Mouse (Mus musculus) liver, embryonic 16.5 days (tissue): Measurements from ENCODE around the gene Fgfbp1. TPM values are rescaled to one million over a fixed set of nuclear protein-coding genes. Genes with fewer than 3 reads are reported as not detected.

Experiments
- ATAC-seq: fragments of 200-750 bp; cut with Nextera tagmentation; 2 replicates; pipeline ENCODE4 v1.8.0; 2017; ENCODE audit warnings: low read depth, mild to moderate bottlenecking, moderate number of reproducible peaks, moderate library complexity
- H3K27ac ChIP-seq: fragments of 300-500 bp; sonication (generic); 2 replicates; pipeline ENCODE4 v1.5.1; 2014; ENCODE audit warnings: mild to moderate bottlenecking, low read length
- H3K27me3 ChIP-seq: fragments of 300-500 bp; sonication (generic); 2 replicates; pipeline ENCODE4 v1.6.1; 2014; ENCODE audit warnings: low read depth, low read length, mixed read lengths; ENCODE audit not compliant: control insufficient read depth, insufficient read depth
- H3K36me3 ChIP-seq: fragments of 300-500 bp; sonication (generic); 2 replicates; pipeline ENCODE4 v1.6.1; 2014; ENCODE audit warnings: mild to moderate bottlenecking; ENCODE audit not compliant: control insufficient read depth, insufficient read depth
- H3K4me1 ChIP-seq: fragments of 300-500 bp; sonication (generic); 2 replicates; pipeline ENCODE4 v1.6.1; 2014; ENCODE audit warnings: low read depth, low read length, mixed read lengths; ENCODE audit not compliant: control insufficient read depth
- H3K4me2 ChIP-seq: fragments of 300-500 bp; sonication (generic); 2 replicates; pipeline ENCODE4 v1.6.1; 2014; ENCODE audit warnings: low read depth, low read length, mixed read lengths
- H3K4me3 ChIP-seq: fragments of 300-500 bp; sonication (generic); 2 replicates; pipeline ENCODE4 v1.5.1; 2014; ENCODE audit warnings: low read depth, mild to moderate bottlenecking, low read length
- H3K9ac ChIP-seq: fragments of 300-500 bp; sonication (generic); 2 replicates; pipeline ENCODE4 v1.6.1; 2014; ENCODE audit warnings: low read depth, low read length
- H3K9me3 ChIP-seq: fragments of 300-500 bp; sonication (generic); replicated peaks from 2 replicates; pipeline ENCODE4 v1.6.1; 2016; ENCODE audit warnings: low read length; ENCODE audit not compliant: control insufficient read depth
- WGBS: fragments of 180-500 bp; shearing (Covaris S2); extraction: QIAGEN DNeasy Blood & Tissue Kit; methylation state at CpG from one replicate; pipeline ENCODE4 v1.1.7; 2014; ENCODE audit not compliant: insufficient replicate concordance; 5-methylcytosine and 5-hydroxymethylcytosine counted together
- polyA plus RNA-seq: library from polyadenylated mRNA; unstranded; fragments of >200 nt; fragmentation: Nextera tagmentation; extraction: Ambion mirVana; gene quantifications from 2 replicates; pipeline ENCODE4 v1.2.1, GENCODE M21; 2015

Fgfbp1 gene
- polyA plus RNA-seq, 1 experiment from 2014 or later, result 1.8 TPM

- Histone ChIP-seq H3K4me3 (no peak overlapping the region), H3K27me3 (no peaks in the 10 kb centered on the region), H3K27ac (no peak overlapping the region), H3K9ac (no peak overlapping the region), H3K9me3 (no peaks in the 10 kb centered on the region), H3K4me1 (no peaks in the 10 kb centered on the region), H3K4me2 (no peak overlapping the region), H3K36me3 (no peaks in the 10 kb centered on the region)
- no peak for ATAC-seq
- WGBS, result 45% methylated on average over 2 of the region's 2 CpGs
Observed at GRCm38 (mm10) chr5:43980397-43980796, 1.2 kb downstream of the Fgfbp1 start.

- H3K4me2 ChIP-seq, result no peak overlapping the region
- H3K4me1 ChIP-seq, result no peaks in the 10 kb centered on the region
- H3K27ac ChIP-seq, result no peak overlapping the region
- no peak overlapping the region for H3K9ac ChIP-seq
- H3K36me3 ChIP-seq, result no peaks in the 10 kb centered on the region
- 59% methylated on average over 1 of the region's 1 CpGs for WGBS
- no peaks in the 10 kb centered on the region for H3K9me3 ChIP-seq
- H3K4me3 ChIP-seq, result no peak overlapping the region
- no peaks in the 10 kb centered on the region for H3K27me3 ChIP-seq
- ATAC-seq, result no peak
Observed at GRCm38 (mm10) chr5:43976821-43977561, 4.6 kb downstream of the Fgfbp1 start.

- H3K36me3 ChIP-seq, result no peaks in the 10 kb centered on the region
- H3K27ac ChIP-seq, result no peak overlapping the region
- no peaks in the 10 kb centered on the region for H3K27me3 ChIP-seq
- no peaks in the 10 kb centered on the region for H3K4me1 ChIP-seq
- no peak for ATAC-seq
- no peak overlapping the region for H3K9ac ChIP-seq
- H3K4me3 ChIP-seq, result no peak overlapping the region
- no peak overlapping the region for H3K4me2 ChIP-seq
- 63% methylated on average over 6 of the region's 6 CpGs for WGBS
- H3K9me3 ChIP-seq, result no peaks in the 10 kb centered on the region
Observed at GRCm38 (mm10) chr5:43974166-43974565, 7.4 kb downstream of the Fgfbp1 start.

- ATAC-seq, result no peak
- no peak overlapping the region for H3K4me3 ChIP-seq
Observed at GRCm38 (mm10) chr5:43971156-43971555, 10.4 kb downstream of the Fgfbp1 start.

GRCm38 (mm10) chr5:43970532-43970931, 11.0 kb downstream of the Fgfbp1 start:
- Histone ChIP-seq H3K9ac (no peak overlapping the region), H3K36me3 (no peaks in the 10 kb centered on the region), H3K9me3 (no peaks in the 10 kb centered on the region), H3K4me3 (no peak overlapping the region), H3K27ac (no peak overlapping the region), H3K4me2 (no peak overlapping the region), H3K27me3 (no peaks in the 10 kb centered on the region), H3K4me1 (no peaks in the 10 kb centered on the region)
- 40% methylated on average over 2 of the region's 2 CpGs for WGBS
- no peak for ATAC-seq

More at GRCm38 (mm10) chr5:43971156-43971555, 10.4 kb downstream of the Fgfbp1 start:
- 36% methylated on average over 2 of the region's 2 CpGs for WGBS
- H3K27ac ChIP-seq, result no peak overlapping the region
- H3K9me3 ChIP-seq, result no peaks in the 10 kb centered on the region
- H3K4me2 ChIP-seq, result no peak overlapping the region
- H3K36me3 ChIP-seq, result no peaks in the 10 kb centered on the region
- H3K27me3 ChIP-seq, result no peaks in the 10 kb centered on the region
- no peaks in the 10 kb centered on the region for H3K4me1 ChIP-seq
- no peak overlapping the region for H3K9ac ChIP-seq

- H3K27ac ChIP-seq, result no peak overlapping the region
- no peak for ATAC-seq
- WGBS, result 47% methylated on average over 2 of the region's 2 CpGs
Observed at GRCm38 (mm10) chr5:43968634-43969033, 12.9 kb downstream of the Fgfbp1 start.

GRCm38 (mm10) chr5:43961056-43961455, 20.5 kb downstream of the Fgfbp1 start:
- Histone ChIP-seq H3K4me1 (no peaks in the 10 kb centered on the region), H3K4me3 (no peak overlapping the region), H3K9me3 (no peaks in the 10 kb centered on the region), H3K27me3 (no peaks in the 10 kb centered on the region), H3K36me3 (no peaks in the 10 kb centered on the region), H3K9ac (no peak overlapping the region), H3K4me2 (no peak overlapping the region), H3K27ac (no peak overlapping the region)
- WGBS, result 77% methylated on average over 3 of the region's 3 CpGs
- no peak for ATAC-seq

More at GRCm38 (mm10) chr5:43968634-43969033, 12.9 kb downstream of the Fgfbp1 start:
- no peak overlapping the region for H3K4me3 ChIP-seq
- H3K36me3 ChIP-seq, result no peaks in the 10 kb centered on the region
- H3K9ac ChIP-seq, result no peak overlapping the region
- no peaks in the 10 kb centered on the region for H3K9me3 ChIP-seq
- H3K27me3 ChIP-seq, result no peaks in the 10 kb centered on the region
- H3K4me1 ChIP-seq, result no peaks in the 10 kb centered on the region
- H3K4me2 ChIP-seq, result no peak overlapping the region

GRCm38 (mm10) chr5:43959884-43960440, 21.6 kb downstream of the Fgfbp1 start:
- Histone ChIP-seq H3K9ac (no peak overlapping the region), H3K4me2 (no peak overlapping the region), H3K36me3 (no peaks in the 10 kb centered on the region), H3K27me3 (no peaks in the 10 kb centered on the region), H3K27ac (no peak overlapping the region), H3K4me3 (no peak overlapping the region), H3K4me1 (no peaks in the 10 kb centered on the region), H3K9me3 (no peaks in the 10 kb centered on the region)
- WGBS, result 54% methylated on average over 3 of the region's 3 CpGs
- no peak for ATAC-seq

GRCm38 (mm10) chr5:43953241-43953640, 28.3 kb downstream of the Fgfbp1 start:
- peaks cover 4% of the 10 kb centered on the region for H3K4me1 ChIP-seq
- H3K9ac ChIP-seq, result no peak overlapping the region
- no peaks in the 10 kb centered on the region for H3K36me3 ChIP-seq
- 0 out of 2 replicates have a peak, but pooled peaks cover 2% of the 10 kb centered on the region for H3K27me3 ChIP-seq
- H3K9me3 ChIP-seq, result no peaks in the 10 kb centered on the region
- H3K27ac ChIP-seq, result no peak overlapping the region
- H3K4me3 ChIP-seq, result no peak overlapping the region
- WGBS, result 65% methylated on average over 1 of the region's 1 CpGs
- H3K4me2 ChIP-seq, result no peak overlapping the region
- no peak for ATAC-seq
